Mouse (Mus musculus) c-Kit-positive CD71-negative TER-119-negative erythroid progenitor cells, embryonic 14.5 days (primary cell): ENCODE data around the gene Eps15l1.

Experiments
- DNase-seq: peaks from one replicate; pipeline ENCODE4 v3.0.0-alpha.2; 2013; ENCODE audit warnings: low read depth

Gene Eps15l1

GRCm38 (mm10) chr8:72350727-72351126 lies 70.5 kb downstream of the Eps15l1 start:
- no peak for DNase-seq

- DNase-seq, result no peak
These were observed 71.4 kb downstream of the Eps15l1 start for GRCm38 (mm10) chr8:72349838-72350237.

- no peak for DNase-seq
These were observed 72.3 kb downstream of the Eps15l1 start for GRCm38 (mm10) chr8:72348956-72349355.

DNA sequence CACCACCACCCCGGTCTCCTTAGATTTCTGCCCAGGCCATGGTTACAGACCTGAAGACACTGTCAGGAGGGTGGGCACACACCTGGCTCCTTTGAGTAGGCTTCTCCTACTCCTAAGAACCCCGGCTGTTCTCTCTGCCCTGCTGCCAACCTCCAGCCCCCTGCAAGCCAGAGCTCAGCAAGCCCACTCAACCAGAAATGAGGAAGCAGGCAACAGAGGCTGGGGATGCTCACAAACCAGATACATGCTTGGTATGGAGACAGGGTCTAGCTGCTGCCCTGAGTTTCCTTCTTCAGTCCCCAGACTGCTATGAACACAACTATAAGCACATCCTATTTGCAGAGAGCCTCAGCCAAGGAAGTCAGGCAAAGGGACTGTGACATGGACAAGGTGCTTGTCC lies 73.1 kb downstream of the Eps15l1 start:
- no peak for DNase-seq

DNA sequence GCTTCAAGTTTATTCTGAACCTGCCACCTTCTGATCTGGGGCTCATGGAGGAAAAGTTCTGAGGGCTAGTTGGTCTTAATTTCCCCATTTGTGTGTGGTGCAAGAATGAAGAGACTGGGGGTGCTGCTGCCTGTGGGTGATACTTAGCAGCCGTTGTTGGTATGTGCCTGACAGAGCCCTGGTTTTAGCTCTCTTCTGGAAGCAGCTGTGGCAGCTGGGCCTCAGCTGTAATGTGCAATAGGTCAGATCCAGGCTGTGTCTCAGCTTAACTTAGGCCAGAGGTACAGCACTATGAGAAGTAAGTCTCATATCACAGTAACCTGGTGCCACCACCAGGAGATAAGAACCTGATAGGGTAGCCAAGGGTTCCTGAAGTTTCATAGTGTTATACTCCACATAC lies 73.7 kb downstream of the Eps15l1 start:
- DNase-seq, result no peak

DNA sequence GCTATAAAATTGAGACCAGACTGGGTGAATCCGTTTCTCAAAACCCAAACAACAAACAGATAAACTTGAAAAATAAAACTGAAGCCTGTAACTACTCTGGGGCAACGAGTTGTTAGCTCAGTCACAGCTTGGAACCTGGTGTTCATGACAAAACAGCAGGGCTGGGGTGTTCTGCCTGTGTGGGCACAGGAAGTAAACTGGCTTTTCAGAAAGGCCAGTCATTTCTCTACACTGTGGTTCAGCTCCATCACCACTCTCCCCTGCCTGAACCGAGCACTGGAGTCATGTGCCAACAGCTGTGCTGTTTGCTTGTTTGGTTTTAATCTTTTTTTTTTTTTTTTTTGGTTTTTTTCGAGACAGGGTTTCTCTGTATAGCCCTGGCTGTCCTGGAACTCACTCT lies 77.5 kb downstream of the Eps15l1 start:
- DNase-seq, result no peak

- DNase-seq, result no peak
These were observed 78.5 kb downstream of the Eps15l1 start for GRCm38 (mm10) chr8:72342556-72343300.

DNA sequence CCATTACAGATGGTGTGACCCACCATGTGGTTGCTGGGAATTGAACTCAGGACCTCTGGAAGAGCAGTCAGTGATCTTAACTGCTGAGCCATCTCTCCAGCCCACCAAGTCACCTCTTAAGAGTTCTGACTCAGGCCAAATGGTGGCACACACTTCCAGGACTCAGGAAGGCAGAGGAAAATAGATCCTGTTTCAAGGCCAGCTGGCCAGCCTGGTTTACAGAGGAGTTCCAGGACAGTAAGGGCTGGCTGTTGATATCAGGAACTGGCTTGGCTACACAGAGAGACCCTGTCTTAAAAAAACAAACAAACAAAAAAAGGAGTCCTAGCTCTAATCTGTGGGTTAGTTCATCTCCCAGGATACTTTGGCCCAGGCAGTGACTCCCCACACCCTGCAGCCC lies 84.2 kb downstream of the Eps15l1 start:
- no peak for DNase-seq

- DNase-seq, result no peak
These were observed 85.0 kb downstream of the Eps15l1 start for GRCm38 (mm10) chr8:72336273-72336672.

DNA sequence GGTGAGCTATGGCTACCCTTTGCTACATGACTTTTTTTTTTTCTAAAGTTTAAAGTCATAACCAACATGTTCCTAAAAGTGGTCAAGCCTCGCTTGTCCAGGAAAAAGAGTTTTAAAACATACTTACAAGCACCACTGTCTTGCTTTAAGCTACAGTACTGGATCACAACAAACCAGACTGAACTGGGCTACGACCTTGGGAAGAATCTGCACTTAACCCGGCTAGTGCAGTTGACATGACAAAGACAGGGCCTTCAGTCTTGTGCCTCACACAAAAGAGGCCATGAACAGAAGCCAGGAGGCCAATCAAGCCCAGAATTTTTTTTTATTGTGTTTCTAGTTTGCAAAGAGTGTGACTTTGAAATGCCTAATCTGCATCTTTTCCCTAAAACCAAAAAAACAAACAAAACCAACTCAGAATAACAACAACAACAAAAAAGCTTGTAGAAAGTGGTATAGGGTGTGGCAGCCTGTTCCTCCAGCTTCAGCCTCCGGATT lies 87.1 kb downstream of the Eps15l1 start:
- DNase-seq, result no peak

- no peak for DNase-seq
These were observed 87.7 kb downstream of the Eps15l1 start for GRCm38 (mm10) chr8:72333429-72334143.

DNA sequence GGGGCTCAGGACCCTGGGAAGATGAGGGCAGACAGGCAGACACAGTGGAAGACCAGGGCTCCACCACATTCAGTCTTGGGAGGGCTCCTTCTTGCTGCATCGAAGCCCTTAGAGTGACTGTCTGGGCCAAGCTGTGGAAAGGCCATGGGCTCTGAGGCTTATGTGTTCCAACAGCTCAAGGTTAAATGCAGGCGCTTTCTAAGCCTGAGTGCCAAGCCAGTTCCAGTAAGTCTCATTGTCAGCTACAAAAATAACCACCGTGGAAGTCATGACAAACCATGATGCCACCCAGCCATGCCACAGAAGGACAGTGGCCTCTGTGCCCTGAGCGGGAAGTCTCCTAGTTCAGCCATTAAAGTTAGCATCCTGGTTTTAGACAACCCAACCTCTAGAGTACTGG lies 89.6 kb downstream of the Eps15l1 start:
- DNase-seq, result no peak

- no peak for DNase-seq
These were observed 90.3 kb downstream of the Eps15l1 start for GRCm38 (mm10) chr8:72330806-72331516.

DNA sequence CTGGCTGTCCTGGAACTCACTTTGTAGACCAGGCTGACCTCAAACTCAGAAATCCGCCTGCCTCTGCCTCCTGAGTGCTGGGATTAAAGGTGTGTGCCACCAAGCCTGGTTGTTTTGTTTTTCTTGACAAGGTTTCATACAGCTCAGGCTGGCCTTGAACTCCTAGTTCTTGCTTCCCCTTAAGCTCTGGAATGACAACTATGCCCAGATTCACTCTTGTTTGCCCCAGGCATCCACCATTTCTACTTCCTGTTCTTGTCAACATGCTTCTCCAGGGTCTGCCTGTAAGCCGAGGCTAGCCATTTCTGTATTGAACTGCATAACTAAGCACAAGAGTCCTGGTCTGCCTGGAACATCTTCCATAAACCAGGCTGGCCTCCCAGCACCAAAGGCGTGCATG lies 92.1 kb downstream of the Eps15l1 start:
- no peak for DNase-seq

GRCm38 (mm10) chr8:72324708-72325107 lies 96.6 kb downstream of the Eps15l1 start:
- no peak for DNase-seq

DNA sequence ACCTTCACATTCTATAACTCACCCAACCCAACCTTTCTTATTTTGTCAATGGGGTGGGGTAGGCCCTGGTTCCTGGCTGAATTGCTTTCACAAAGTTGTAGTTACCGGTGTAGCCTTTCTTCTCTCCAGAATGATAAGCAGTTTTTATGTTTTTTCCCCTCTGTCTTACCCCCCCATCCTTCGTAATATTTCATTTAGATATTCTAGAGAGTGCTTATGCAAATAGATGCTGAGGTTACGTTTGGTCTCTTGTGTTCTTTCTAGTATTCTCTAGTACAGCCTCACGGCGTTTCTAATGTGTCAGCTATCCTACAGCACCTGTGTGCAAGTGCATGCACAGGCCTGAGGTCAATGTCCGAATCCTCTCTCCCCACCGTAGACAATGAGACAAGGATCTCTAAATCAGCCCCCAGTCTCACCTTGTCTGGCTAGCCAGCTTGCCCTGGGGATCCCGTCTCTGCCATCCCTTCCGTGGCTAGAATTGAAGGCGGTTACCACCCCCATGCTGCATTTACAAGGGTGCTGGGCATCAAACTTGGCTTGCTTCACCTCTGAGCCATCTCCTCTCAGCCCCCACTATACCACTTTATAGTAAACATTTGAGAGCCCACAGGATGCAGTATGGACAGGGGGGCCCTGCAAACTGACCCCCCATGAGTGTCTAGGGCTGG lies 97.1 kb downstream of the Eps15l1 start:
- no peak for DNase-seq

DNA sequence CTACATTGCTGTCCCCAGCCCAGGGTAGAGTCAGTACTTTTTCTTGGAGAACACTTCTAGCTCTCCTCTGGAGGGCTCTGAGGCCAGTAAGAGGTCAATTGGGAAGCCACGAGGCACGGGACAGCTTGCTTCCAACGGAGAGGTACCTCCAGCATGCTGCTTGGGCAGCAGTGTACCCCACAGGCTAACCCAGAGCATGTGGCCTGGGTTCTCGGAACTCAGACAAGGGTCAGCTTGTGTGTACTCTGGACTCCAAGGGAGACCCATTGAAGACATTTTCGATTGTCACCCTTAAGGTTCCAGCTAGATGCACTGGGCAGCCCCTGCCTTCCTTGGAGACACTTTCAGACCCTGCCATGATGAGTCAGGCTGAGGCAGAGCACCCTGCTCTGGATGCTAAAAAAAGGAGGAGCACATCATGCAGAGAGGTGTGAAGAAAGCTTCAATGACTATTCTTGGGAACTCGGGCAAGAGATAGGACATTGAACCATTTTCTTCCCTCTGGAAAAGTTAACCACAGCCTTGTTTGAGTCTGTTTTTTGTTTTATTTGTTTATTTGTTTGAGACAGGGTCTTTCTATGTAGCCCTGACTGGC lies 98.0 kb downstream of the Eps15l1 start:
- DNase-seq, result no peak

DNA sequence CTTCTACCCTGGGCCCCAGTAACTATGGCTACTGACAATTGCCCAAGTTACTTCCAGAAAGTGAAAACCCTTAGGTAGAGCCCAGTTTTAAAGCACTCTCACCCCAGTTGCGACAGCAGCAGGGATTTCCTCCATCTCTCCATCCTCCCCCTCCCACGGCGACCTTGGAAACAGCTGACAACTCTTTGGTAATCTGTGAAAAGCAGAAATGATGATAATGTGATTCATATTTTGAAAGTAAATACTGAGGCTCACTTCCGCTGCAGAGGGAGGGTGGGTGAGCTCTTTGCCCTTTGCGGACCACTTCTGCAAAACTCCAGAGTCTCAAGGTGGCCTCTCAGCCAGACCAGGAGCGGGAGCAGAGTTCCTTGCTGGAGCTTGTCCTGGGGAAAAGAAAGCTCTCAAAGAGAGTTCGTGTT lies 98.8 kb downstream of the Eps15l1 start:
- peak; percentile 61 for DNase-seq

- DNase-seq, result no peak
These were observed 99.4 kb downstream of the Eps15l1 start for GRCm38 (mm10) chr8:72321635-72322441.

DNA sequence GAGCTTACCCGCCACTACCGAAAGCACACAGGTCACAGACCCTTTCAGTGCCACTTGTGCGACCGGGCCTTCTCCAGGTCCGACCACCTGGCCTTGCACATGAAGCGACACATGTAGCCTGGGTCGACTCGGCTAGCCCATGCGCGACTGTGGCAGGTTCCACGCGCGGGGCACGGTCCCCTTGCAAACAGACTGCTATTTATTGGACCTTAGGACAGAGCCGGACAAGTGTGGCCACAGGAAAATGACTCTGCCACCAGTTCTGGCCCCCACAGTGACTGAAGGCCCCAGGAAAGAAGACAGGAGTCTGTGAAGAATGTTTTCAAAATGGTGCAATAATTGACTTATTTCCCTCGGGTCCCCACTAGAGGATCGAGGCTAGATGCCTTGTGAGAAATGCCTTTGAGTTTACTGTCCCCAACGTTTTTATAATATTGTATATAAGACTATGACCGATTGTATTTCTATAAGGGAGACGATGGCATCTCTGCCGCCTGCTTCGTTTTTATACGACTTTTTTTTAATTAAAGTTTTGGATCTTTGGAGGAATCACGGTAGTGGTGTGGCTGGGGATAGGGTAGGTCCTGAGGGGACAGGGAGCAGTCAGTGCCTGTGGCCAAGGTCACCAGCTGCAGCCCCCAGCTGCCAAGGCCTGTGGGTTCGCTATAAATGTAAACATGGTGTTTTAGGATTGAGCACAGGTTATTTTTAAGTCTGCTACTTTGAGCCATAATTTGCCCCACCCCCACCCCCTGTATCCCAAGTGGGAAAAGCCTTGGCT lies 100.3 kb downstream of the Eps15l1 start:
- no peak for DNase-seq
